Comparison of ENCODE assay signal across 21 mouse cellular contexts in the genomic region with DNA sequence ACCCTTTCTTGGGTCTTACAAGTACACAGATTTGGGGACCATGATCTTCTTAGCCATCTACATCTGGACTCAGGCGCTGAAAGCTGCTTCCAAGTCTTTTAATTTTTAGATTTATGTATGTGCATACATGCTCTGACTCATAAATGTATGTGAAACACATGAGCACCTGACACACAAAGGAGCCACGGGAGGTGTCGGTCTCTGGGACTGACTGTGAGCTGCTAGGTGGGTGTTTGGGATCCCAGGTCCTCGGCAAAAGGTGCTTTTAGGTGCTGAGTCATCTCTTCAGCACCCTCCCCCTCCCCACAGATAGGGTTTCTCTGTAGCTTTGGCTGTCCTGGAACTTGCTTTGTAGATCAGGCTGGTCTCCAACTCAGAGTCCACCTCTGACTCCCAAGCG. TPM values are rescaled to one million over a fixed set of nuclear protein-coding genes. Genes with fewer than 3 reads are reported as not detected.
"Had no signal": no experiment of that assay in that cellular context is flagged by ENCODE, and none has a peak within 500 bp of the region (broad histone marks: within the 10 kb centered on the region; RNA-seq: fewer than 3 reads in every experiment).

No protein-coding gene starts in this region.

- H3K4me3 ChIP-seq: limb, embryonic 12.5 days; limb, embryonic 15.5 days; megakaryocyte, embryonic 14.5 days; midbrain, embryonic 10.5 days; midbrain, embryonic 13.5 days; neural tube, embryonic 12.5 days; neural tube, embryonic 15.5 days had no signal

- H3K9me3 ChIP-seq: limb, embryonic 15.5 days; megakaryocyte, embryonic 14.5 days; neural tube, embryonic 15.5 days had no signal

- DNase-seq: kidney, adult 18-20 months; kidney, adult 9 months; kidney, postnatal 14 days; left cerebral cortex, postnatal 4 days; liver, postnatal 0 days; lung, embryonic 14.5 days; right cerebral cortex, adult 18-20 months; right cerebral cortex, postnatal 14 days; right cerebral cortex, postnatal 4 days had no signal

- H3K4me2 ChIP-seq: limb, embryonic 12.5 days; limb, embryonic 15.5 days; liver, embryonic 11.5 days; lung, embryonic 14.5 days; midbrain, embryonic 13.5 days; neural tube, embryonic 12.5 days; neural tube, embryonic 15.5 days had no signal

- ATAC-seq: liver, postnatal 0 days; midbrain, embryonic 13.5 days had no signal

- H3K4me1 ChIP-seq: midbrain, embryonic 10.5 days; midbrain, embryonic 13.5 days; neural tube, embryonic 12.5 days; neural tube, embryonic 15.5 days had no signal

- H3K27me3 ChIP-seq: limb, embryonic 15.5 days; midbrain, embryonic 13.5 days; neural tube, embryonic 12.5 days; neural tube, embryonic 15.5 days had no signal

- H3K27ac ChIP-seq: limb, embryonic 12.5 days; limb, embryonic 15.5 days; liver, embryonic 14.5 days; macrophage; midbrain, embryonic 10.5 days; midbrain, embryonic 13.5 days; neural tube, embryonic 12.5 days; neural tube, embryonic 15.5 days had no signal

- H3K9ac ChIP-seq: limb, embryonic 12.5 days; limb, embryonic 15.5 days; liver, embryonic 14.5 days; liver, postnatal 0 days; lung, embryonic 14.5 days; midbrain, embryonic 13.5 days; neural tube, embryonic 12.5 days; neural tube, embryonic 15.5 days had no signal

RNA-seq across cellular contexts. Expression of gene Sytl1, which starts 0.8 kb away (rescaled TPM):
- polyA plus RNA-seq: macrophage had no signal

RNA-seq across cellular contexts. Expression of gene Gpr3, which starts 51.4 kb away (rescaled TPM):
- polyA plus RNA-seq: limb, embryonic 15.5 days; liver, embryonic 11.5 days; liver, embryonic 14.5 days; liver, postnatal 0 days; lung, embryonic 14.5 days; lung, postnatal 0 days; macrophage; stomach, embryonic 14.5 days had no signal

RNA-seq across cellular contexts. Expression of gene Cd164l2, which starts 51.8 kb away (rescaled TPM):
- polyA plus RNA-seq: macrophage had no signal
